Mouse (Mus musculus) bone marrow, adult 2 months (tissue): ENCODE results near the gene Tbc1d10b.

Source experiments
- CTCF ChIP-seq: fragments of 200-500 bp; IDR thresholded peaks from 2 replicates; pipeline ENCODE4 v1.5.1; 2011; ENCODE audit warnings: low read length, control low read depth; ENCODE audit not compliant: control insufficient read depth, insufficient read depth
- POLR2A ChIP-seq: fragments of 200-500 bp; IDR thresholded peaks from 2 replicates; pipeline ENCODE4 v1.6.1; 2011; ENCODE audit warnings: low read depth, mild to moderate bottlenecking, control low read depth, low read length, borderline replicate concordance; ENCODE audit not compliant: control insufficient read depth

DNA sequence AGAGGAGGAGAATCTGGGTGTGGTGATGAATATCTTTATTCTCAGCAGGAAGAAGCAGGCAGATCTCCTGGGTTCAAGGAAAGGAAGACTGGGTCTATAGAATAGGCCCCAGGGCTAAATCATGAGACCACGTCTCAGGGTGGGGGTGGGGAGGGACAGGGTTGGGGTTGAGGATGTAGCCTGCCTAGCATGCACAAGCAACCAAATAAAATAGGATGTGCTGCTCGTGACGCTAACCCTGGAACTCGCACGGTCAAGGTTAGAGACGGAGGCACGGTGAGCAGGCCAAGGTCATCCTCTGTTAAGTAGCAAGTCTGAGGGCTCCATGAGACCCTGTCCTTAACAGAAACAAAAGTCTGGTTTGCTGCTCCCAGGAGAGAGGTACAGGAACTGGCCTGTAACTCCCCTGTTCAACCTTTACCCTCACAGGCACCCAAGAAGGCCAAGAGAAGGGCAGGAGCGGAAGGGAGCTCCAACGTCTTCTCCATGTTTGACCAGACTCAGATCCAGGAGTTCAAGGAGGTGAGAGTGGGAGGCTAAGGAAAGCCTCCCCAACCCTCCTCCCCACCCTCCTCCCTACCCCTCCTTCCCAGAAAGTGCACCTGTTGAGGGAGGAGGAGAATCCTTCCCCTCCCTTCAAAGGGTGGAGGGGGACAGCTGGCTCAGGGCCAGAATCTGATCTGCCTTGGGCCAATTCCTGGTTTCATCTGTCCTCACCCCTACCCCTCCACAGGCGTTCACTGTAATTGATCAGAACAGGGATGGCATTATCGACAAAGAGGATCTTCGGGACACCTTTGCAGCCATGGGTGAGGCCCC, 4.4 kb upstream of the Tbc1d10b start:
- no peak for TF ChIP-seq CTCF
- no peak for TF ChIP-seq POLR2A
